Mouse (Mus musculus) midbrain, embryonic 15.5 days (tissue): ENCODE data around the gene Rlbp1. TPM values are rescaled to one million over a fixed set of nuclear protein-coding genes. Genes with fewer than 3 reads are reported as not detected.

Experiments
- ATAC-seq: fragments of 200-750 bp; cut with Nextera tagmentation; replicated peaks from 2 replicates; pipeline ENCODE4 v1.8.0; 2017; ENCODE audit warnings: moderate TSS enrichment
- H3K27ac ChIP-seq: fragments of 300-500 bp; sonication (generic); 2 replicates; pipeline ENCODE4 v1.5.1; 2015; ENCODE audit warnings: mild to moderate bottlenecking, inconsistent platforms
- H3K27me3 ChIP-seq: fragments of 300-500 bp; sonication (generic); replicated peaks from 2 replicates; pipeline ENCODE4 v1.6.1; 2015; ENCODE audit warnings: inconsistent platforms
- H3K36me3 ChIP-seq: fragments of 300-500 bp; sonication (generic); replicated peaks from 2 replicates; pipeline ENCODE4 v1.6.1; 2015; ENCODE audit warnings: inconsistent platforms
- H3K4me1 ChIP-seq: fragments of 300-500 bp; sonication (generic); 2 replicates; pipeline ENCODE4 v1.6.1; 2015; ENCODE audit warnings: inconsistent platforms
- H3K4me2 ChIP-seq: fragments of 300-500 bp; sonication (generic); 2 replicates; pipeline ENCODE4 v1.6.1; 2015; ENCODE audit warnings: inconsistent platforms, mild to moderate bottlenecking, moderate library complexity
- H3K4me3 ChIP-seq: fragments of 300-500 bp; sonication (generic); 2 replicates; pipeline ENCODE4 v1.5.1; 2015; ENCODE audit warnings: mild to moderate bottlenecking, inconsistent platforms
- H3K9ac ChIP-seq: fragments of 300-500 bp; sonication (generic); 2 replicates; pipeline ENCODE4 v1.6.1; 2015; ENCODE audit warnings: mild to moderate bottlenecking, inconsistent platforms
- H3K9me3 ChIP-seq: fragments of 300-500 bp; sonication (generic); 2 replicates; pipeline ENCODE4 v1.6.1; 2016; ENCODE audit warnings: inconsistent platforms
- WGBS: fragments of 180-500 bp; shearing (Covaris S2); methylation state at CpG from one replicate; pipeline ENCODE4 v1.1.7; 2015; ENCODE audit warnings: mixed read lengths; 5-methylcytosine and 5-hydroxymethylcytosine counted together
- polyA plus RNA-seq: library from polyadenylated mRNA; unstranded; fragments of >200 nt; fragmentation: Nextera tagmentation; extraction: Ambion mirVana; gene quantifications from 2 replicates; pipeline ENCODE4 v1.2.1, GENCODE M21; 2015

The Rlbp1 gene
- 9.5 and 11.7 TPM in 2 replicates for polyA plus RNA-seq

DNA sequence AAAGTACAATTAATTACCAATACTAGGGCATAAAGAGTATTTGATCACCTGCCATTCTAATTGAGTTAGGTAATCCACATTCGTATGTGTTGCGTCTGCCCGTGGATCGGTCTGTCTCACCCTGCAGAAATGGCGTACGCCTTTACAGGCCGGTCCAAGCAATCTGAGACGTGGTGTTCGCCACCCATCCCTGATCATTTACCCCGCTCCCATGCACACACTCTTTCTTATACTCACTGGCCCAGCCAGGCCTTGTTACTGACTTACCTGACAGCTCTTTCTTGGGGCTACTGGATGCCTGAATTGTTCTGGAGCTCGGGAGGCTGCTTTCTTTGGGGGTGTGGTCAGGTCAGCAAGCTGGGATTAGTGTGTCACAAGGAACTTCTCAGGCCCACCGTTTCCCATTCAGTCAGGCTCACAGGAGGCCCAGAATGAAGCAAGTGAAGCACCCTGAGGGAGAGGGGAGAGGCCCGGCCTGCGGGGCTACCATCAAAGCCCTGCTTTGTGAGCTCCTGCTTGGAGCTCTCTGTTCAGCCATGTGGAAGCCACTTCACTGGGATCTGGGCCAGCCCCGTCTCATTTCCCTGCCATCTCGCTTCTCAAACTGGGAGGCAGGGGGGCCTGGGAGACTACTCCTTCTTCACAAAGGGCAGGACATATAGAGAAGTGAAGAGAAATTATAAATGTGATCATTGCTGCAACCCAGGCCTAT, at the start of gene Rlbp1:
TSS of gene Rlbp1 (minus strand) at position 627 of the 712 bp plus-strand sequence.
- Histone ChIP-seq H3K4me1 (peaks cover 3% of the 10 kb centered on the region), H3K36me3 (no peaks in the 10 kb centered on the region), H3K9me3 (no peaks in the 10 kb centered on the region), H3K9ac (no peak within 1 kb of the TSS), H3K4me2 (no peak within 1 kb of the TSS), H3K27me3 (no peaks in the 10 kb centered on the region), H3K27ac (no peak within 1 kb of the TSS), H3K4me3 (no peak within 1 kb of the TSS)
- ATAC-seq = 0 out of 2 replicates have a peak, but pooled peaks have one; percentile 50
- WGBS = 52% methylated on average over 16 of the region's 16 CpGs

DNA sequence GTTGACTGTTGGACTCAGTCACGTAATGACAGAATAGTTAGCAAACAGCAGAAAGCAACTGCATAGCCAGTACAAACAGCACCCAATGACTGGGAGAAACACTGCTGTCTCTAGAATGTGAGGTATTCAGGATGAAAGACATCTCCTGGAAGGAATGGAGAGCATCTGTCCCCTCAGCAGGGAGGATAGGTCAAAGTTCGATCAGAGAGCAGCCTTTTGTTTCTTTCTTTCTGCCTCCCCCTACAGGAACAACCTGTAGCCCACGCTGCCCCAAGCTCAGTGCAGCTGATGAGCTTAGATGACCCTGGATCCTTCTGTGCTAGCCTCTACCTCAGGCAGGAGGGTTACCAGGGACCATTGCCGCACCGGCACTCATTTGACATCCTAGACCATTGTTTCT, 41.4 kb upstream of the Rlbp1 start:
- 57% methylated on average over 5 of the region's 5 CpGs for WGBS
- Histone ChIP-seq H3K9me3 (no peaks in the 10 kb centered on the region), H3K4me1 (no peaks in the 10 kb centered on the region), H3K4me2 (no peak overlapping the region), H3K27me3 (no peaks in the 10 kb centered on the region), H3K9ac (no peak overlapping the region), H3K27ac (no peak overlapping the region), H3K36me3 (no peaks in the 10 kb centered on the region), H3K4me3 (no peak overlapping the region)
- ATAC-seq = no peak

DNA sequence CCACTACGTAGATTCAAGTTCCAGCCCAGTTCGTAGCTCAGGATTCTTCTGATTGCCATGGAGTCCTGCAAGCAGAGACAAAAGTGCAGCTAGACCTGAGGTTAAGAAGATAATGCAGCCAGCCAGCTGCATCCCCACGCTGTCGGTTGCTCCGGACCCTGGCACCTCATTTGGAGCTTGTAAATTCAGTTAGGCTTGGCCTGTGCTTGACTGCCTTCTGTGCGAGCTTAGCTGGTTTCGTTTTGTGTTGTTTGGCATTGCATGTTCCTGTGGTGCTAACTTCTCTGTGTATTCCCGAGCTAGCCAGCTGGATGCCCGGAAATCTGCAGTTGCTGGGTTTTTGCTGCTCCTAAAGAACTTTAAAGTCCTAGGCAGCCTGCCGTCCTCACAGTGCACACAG, 39.0 kb upstream of the Rlbp1 start:
- 53% methylated on average over 10 of the region's 10 CpGs for whole genome bisulfite sequencing
- H3K27ac ChIP-seq = no peak overlapping the region
- no peak for ATAC-seq
- no peaks in the 10 kb centered on the region for H3K4me1 ChIP-seq
- no peak overlapping the region for H3K9ac ChIP-seq
- no peaks in the 10 kb centered on the region for H3K27me3 ChIP-seq
- H3K4me3 ChIP-seq = no peak overlapping the region
- H3K9me3 ChIP-seq = no peaks in the 10 kb centered on the region
- H3K36me3 ChIP-seq = no peaks in the 10 kb centered on the region
- H3K4me2 ChIP-seq = no peak overlapping the region

DNA sequence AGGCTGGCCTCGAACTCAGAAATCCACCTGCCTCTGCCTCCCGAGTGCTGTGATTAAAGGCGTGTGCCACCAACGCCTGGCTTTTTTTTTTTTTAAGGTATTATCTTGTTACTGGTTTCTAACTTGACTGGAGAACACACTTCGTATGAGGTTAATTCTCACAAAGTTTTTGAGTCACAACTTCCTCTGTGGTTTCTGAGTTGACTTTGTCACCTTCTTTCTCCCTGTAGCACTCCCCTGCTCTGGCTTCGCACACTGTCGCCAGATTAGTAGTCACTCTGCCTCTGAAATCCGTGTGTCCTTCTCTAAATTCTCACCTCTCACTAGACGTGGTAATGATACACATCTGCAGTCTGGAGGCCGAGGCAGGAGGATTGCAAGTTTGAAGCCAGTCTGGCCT, 36.0 kb upstream of the Rlbp1 start:
- no peak for ATAC-seq
- H3K9me3 ChIP-seq = no peaks in the 10 kb centered on the region
- no peaks in the 10 kb centered on the region for H3K4me1 ChIP-seq
- H3K4me2 ChIP-seq = no peak overlapping the region
- H3K27me3 ChIP-seq = no peaks in the 10 kb centered on the region
- no peaks in the 10 kb centered on the region for H3K36me3 ChIP-seq
- 93% methylated on average over 10 of the region's 10 CpGs for WGBS
- H3K9ac ChIP-seq = no peak overlapping the region
- H3K27ac ChIP-seq = no peak overlapping the region
- H3K4me3 ChIP-seq = no peak overlapping the region

DNA sequence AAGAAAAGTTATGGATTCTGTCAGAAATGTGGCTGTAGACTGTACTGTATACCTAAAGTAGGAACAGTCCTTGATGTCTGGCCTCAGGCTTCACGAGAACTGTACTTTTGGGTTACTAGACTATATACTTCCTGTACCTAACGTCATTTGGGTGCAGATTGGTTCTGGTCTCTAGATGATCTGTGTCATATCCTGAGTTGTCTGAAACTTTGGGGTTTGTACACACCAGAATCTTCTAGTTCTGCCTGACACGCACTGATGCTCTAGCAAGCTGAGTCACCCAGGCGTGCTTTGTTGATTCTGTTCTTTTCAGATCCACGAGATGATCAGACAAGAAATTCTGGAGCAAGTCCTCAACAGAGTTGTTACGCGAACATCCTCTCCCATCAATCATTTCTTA, 33.1 kb upstream of the Rlbp1 start:
- Histone ChIP-seq H3K27me3 (no peaks in the 10 kb centered on the region), H3K4me2 (no peak overlapping the region), H3K9ac (no peak overlapping the region), H3K4me3 (no peak overlapping the region), H3K4me1 (no peaks in the 10 kb centered on the region), H3K36me3 (no peaks in the 10 kb centered on the region), H3K27ac (no peak overlapping the region), H3K9me3 (no peaks in the 10 kb centered on the region)
- no peak for ATAC-seq
- WGBS = 89% methylated on average over 7 of the region's 7 CpGs

DNA sequence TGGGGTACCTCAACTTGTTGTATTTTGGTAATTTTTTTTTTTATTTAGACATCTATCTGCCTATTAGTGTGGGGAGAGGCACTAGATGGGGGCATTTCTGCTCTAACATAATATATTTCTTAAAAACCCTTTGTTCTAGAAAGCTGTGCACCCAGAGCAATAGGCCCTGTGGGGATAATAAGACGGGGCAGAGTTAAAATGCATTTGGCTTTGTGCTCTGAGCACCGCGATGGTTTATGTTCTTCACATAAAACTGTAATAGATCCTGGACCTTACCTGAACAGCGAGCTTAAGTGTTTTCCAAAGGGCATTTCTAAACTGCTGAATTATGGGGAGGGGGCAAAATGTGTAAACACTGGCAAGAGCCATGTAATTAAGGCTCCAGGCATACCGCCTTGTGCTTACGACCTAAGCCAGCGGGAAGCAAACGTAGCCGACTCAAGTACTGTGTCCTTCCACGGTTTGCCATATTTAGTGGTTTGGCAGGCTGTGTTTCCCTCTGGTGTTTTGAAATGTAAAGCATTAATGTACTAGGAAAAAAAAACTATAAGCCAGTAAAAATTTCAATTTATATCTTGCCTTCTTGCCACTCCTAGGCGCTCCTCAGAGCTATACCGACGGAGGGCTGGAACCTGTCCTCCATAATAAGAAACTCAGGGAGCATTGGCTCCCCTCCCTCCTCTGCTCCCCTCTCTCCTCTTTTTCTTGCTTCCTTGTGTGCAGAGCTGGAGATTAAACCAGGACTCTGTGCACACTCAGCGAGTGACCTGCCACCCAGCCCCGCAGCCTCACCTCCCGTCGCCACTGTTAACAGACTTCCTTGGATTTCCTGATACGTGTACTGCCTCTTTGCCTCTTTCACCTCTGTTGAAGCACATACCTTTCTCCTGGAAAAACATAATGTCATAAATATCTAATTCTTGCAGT, 27.9 kb upstream of the Rlbp1 start:
- ATAC-seq = no peak
- no peaks in the 10 kb centered on the region for H3K36me3 ChIP-seq
- no peaks in the 10 kb centered on the region for H3K4me1 ChIP-seq
- no peak overlapping the region for H3K27ac ChIP-seq
- H3K9ac ChIP-seq = no peak overlapping the region
- H3K4me3 ChIP-seq = no peak overlapping the region
- no peaks in the 10 kb centered on the region for H3K9me3 ChIP-seq
- no peaks in the 10 kb centered on the region for H3K27me3 ChIP-seq
- 79% methylated on average over 18 of the region's 18 CpGs for WGBS
- H3K4me2 ChIP-seq = no peak overlapping the region

DNA sequence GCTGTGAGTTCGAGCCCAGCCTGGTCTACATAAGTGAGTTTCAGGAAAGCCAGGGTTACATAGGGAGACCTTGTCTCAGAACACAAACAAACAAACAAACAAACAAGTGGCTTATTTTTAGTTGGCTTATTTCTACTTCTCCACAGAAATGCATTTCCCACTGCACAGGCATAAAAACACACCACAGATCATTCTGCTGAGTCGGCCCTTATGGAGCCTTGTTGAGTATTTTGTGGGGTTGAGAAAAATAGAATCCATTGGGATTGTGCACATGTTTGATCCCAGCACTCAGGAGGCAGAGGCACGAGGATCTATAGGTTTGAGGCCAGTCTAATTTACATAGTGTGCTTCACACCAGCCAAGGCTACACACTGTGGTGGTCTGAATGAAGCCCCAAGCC, 13.4 kb upstream of the Rlbp1 start:
- Histone ChIP-seq H3K27me3 (no peaks in the 10 kb centered on the region), H3K4me3 (no peak overlapping the region), H3K4me1 (no peaks in the 10 kb centered on the region), H3K27ac (no peak overlapping the region), H3K4me2 (no peak overlapping the region), H3K9ac (no peak overlapping the region), H3K36me3 (no peaks in the 10 kb centered on the region), H3K9me3 (no peaks in the 10 kb centered on the region)
- no peak for ATAC-seq
- 88% methylated on average over 3 of the region's 3 CpGs for WGBS

DNA sequence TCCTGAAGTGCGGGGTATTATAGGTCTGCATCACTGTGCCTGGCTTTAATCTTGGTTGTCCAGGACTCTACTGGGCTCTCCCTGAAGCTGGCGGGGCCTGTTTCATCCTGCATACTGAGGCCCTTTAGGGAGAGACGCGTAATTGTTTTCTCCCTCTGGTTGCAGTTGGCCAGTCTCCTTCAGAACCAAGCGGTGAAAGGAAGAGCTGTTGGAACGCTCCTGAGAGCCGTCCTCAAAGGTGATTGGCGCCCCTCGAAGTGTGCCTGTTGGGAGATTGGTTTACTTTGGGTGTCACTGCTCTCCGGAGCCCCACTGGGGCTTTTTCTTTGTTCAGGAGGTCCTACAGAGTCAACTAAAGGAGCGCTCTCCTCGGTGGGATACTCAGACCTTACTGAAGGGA, 12.1 kb upstream of the Rlbp1 start:
- H3K4me1 ChIP-seq = no peaks in the 10 kb centered on the region
- H3K9ac ChIP-seq = no peak overlapping the region
- H3K4me2 ChIP-seq = no peak overlapping the region
- no peak for ATAC-seq
- no peak overlapping the region for H3K4me3 ChIP-seq
- no peak overlapping the region for H3K27ac ChIP-seq
- no peaks in the 10 kb centered on the region for H3K27me3 ChIP-seq
- 72% methylated on average over 12 of the region's 12 CpGs for WGBS
- H3K36me3 ChIP-seq = no peaks in the 10 kb centered on the region
- no peaks in the 10 kb centered on the region for H3K9me3 ChIP-seq

DNA sequence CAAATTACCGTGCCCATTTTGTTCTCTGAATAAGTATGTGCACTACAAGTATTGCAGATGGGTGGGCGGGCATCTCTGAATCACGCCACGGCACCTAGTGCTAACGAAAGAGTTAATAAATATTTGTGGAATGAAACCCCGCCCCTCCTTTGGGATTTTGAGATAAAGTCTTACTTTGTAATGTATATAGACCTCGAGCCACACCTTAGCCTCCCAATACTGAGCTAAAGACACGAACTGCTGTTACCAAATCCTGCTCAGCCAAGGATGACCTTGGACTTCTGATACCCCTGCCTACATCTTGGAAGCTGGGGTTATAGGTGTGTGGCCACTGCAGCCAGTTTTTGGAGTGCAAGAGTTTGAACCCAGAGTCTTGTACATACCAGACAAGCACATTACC, 11.6 kb upstream of the Rlbp1 start:
- H3K4me2 ChIP-seq = no peak overlapping the region
- no peak overlapping the region for H3K27ac ChIP-seq
- H3K4me1 ChIP-seq = no peaks in the 10 kb centered on the region
- ATAC-seq = no peak
- H3K9ac ChIP-seq = no peak overlapping the region
- no peaks in the 10 kb centered on the region for H3K27me3 ChIP-seq
- H3K4me3 ChIP-seq = no peak overlapping the region
- no peaks in the 10 kb centered on the region for H3K9me3 ChIP-seq
- no peaks in the 10 kb centered on the region for H3K36me3 ChIP-seq
- 87% methylated on average over 8 of the region's 8 CpGs for WGBS

DNA sequence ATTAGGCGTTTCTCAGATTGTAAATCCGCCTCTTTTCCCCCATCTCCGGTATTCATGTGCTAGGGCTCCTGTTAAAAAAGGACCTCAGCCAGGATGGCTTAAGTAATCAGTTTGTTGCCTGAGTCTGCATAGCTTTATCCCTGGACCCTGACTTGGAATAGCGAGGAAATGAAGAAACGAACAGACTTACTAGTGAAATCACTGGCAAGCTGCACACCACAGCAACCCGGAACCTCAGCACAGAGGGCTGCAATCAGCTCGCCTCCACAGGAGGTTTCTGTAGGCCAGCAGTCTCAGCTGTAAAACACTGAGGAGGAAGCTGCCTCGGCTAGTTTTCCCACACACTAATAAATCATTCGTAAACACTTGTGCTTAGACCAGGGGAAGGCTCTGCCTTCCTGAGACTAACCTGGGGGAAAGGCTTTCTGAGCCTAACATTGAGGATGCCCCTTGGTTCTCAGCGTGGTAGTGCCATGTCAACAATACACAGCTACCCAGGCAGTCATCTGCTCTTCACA, 10.7 kb upstream of the Rlbp1 start:
- Histone ChIP-seq H3K9me3 (no peaks in the 10 kb centered on the region), H3K9ac (no peak overlapping the region), H3K27ac (no peak overlapping the region), H3K4me1 (peaks cover 4% of the 10 kb centered on the region), H3K4me2 (no peak overlapping the region), H3K27me3 (no peaks in the 10 kb centered on the region), H3K36me3 (no peaks in the 10 kb centered on the region), H3K4me3 (no peak overlapping the region)
- ATAC-seq = no peak
- 88% methylated on average over 10 of the region's 10 CpGs for WGBS

DNA sequence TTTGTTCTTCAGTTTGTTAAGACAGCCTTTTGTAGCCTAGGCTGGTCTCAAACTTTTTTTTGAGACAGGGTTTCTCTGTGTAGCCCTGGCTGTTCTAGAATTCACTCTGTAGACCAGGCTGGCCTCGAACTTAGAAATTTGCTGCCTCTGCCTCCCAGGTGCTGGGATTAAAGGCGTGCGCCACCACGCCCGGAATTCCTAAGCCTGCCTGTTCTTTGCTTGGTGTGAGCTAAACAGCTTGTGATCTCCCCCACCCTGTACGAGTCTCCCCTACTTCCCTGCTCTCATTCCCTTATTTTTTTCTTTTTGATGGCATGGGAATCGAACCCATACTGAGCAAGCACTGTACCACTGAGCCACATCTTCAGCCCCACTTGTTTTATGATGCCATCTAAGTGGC, 8.3 kb upstream of the Rlbp1 start:
- Histone ChIP-seq H3K36me3 (no peaks in the 10 kb centered on the region), H3K4me3 (no peak overlapping the region), H3K9ac (no peak overlapping the region), H3K4me1 (peaks cover 11% of the 10 kb centered on the region), H3K9me3 (no peaks in the 10 kb centered on the region), H3K27ac (no peak overlapping the region), H3K4me2 (no peak overlapping the region), H3K27me3 (no peaks in the 10 kb centered on the region)
- ATAC-seq = no peak
- 91% methylated on average over 7 of the region's 7 CpGs for WGBS

DNA sequence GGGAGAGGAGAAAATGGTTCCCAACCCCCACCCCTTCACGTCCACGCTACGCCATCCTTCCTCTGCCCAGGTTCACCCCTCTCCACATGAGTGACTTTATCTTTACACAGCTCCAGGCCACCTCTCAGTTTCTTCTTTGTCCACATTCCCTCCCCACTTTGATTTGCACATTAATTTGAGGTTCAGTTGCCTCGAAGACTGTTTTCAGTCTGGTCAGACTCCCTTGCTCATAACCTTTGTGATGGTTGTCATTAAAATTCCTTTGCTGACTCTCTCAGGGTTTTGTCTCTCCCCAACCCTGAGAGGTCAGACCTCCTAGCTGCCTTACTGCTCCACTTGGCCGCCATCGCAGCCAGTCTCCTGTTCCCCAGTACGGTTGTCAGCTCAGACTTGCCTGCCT, 7.8 kb upstream of the Rlbp1 start:
- Histone ChIP-seq H3K9me3 (no peaks in the 10 kb centered on the region), H3K27me3 (no peaks in the 10 kb centered on the region), H3K27ac (no peak overlapping the region), H3K4me2 (no peak overlapping the region), H3K4me3 (no peak overlapping the region), H3K36me3 (no peaks in the 10 kb centered on the region), H3K9ac (no peak overlapping the region), H3K4me1 (peaks cover 11% of the 10 kb centered on the region)
- 72% methylated on average over 7 of the region's 7 CpGs for WGBS
- no peak for ATAC-seq
